Mouse (Mus musculus) megakaryocyte, embryonic 14.5 days (primary cell): ENCODE results near the gene Nradd. TPM values are rescaled to one million over a fixed set of nuclear protein-coding genes. Genes with fewer than 3 reads are reported as not detected.

Experiments
- H3K27me3 ChIP-seq: replicated peaks from 2 replicates; pipeline ENCODE3; 2012; ENCODE audit warnings: inconsistent platforms
- H3K36me3 ChIP-seq: replicated peaks from 2 replicates; pipeline ENCODE3; 2012; ENCODE audit warnings: low read length, inconsistent platforms, mixed read lengths
- H3K4me1 ChIP-seq: 2 replicates; pipeline ENCODE4 v1.6.1; 2012; ENCODE audit warnings: inconsistent platforms
- H3K4me3 ChIP-seq: replicated peaks from 2 replicates; pipeline ENCODE3; 2012; ENCODE audit warnings: moderate library complexity, mild to moderate bottlenecking, inconsistent platforms
- H3K9me3 ChIP-seq: 2 replicates; pipeline ENCODE4 v1.6.1; 2012; ENCODE audit warnings: inconsistent platforms
- FLI1 ChIP-seq: IDR thresholded peaks from 2 replicates; pipeline ENCODE4 v1.6.1; 2012; ENCODE audit warnings: low read length, inconsistent platforms, mixed read lengths
- GATA1 ChIP-seq: IDR thresholded peaks from 3 replicates; pipeline ENCODE4 v1.6.1; 2012; ENCODE audit warnings: mixed read lengths, low read length, inconsistent platforms, borderline replicate concordance
- polyA plus RNA-seq: library from polyadenylated mRNA; stranded (reverse); fragments of >175 nt; gene quantifications from 2 replicates; pipeline ENCODE4 v1.2.3, GENCODE M21; 2012; ENCODE audit warnings: low replicate concordance; ENCODE audit not compliant: insufficient read depth

Gene Nradd
- polyA plus RNA-seq, 1 experiment = 6.7 TPM

DNA sequence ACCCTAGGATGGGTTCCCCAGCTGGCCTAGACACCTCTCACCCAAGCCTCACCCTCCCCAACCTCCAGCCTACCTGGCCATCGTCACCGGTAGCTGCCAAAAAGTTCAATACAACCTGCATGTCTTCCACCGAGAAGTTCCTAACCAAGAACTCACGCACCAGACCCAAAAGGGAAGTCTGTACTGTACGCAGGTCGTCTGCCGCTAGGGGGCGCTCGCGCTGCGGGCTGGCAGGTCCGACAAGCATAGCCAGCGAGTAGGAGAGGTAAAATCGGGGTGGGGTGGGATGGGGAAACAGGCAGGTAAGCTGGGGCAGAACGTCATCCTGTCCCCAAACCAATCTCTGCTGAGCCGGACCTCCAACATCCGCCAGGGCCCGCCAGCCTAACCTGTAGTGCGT, 11.0 kb upstream of the Nradd start:
- Histone ChIP-seq H3K4me1 (peaks cover 92% of the 10 kb centered on the region), H3K36me3 (peaks cover 100% of the 10 kb centered on the region), H3K4me3 (no peak overlapping the region), H3K27me3 (no peaks in the 10 kb centered on the region), H3K9me3 (no peaks in the 10 kb centered on the region)
- no peak for TF ChIP-seq FLI1

DNA sequence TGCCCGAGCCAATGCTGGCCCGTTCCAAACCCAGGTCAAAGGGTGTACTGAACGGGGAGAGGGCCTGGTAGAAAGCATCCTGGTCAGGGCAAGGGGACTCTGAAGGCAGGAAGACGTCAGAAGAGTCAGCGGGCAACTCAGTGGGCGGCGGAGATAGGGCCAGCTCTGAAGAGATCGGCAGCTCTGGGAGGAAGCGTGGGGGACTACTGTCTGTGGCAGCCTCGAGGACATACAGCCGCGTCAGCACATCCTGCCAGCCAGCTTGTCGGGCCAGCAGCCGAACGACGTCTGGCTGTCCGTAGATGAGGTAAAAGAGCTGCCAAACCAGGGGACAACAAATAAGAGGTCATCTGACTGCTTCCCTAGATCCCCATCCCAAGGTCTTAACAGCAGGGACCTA, 9.6 kb upstream of the Nradd start:
- Histone ChIP-seq H3K36me3 (peaks cover 100% of the 10 kb centered on the region), H3K9me3 (no peaks in the 10 kb centered on the region), H3K27me3 (no peaks in the 10 kb centered on the region), H3K4me3 (no peak overlapping the region), H3K4me1 (peaks cover 88% of the 10 kb centered on the region)
- no peak for TF ChIP-seq GATA1
- TF ChIP-seq FLI1 = no peak

DNA sequence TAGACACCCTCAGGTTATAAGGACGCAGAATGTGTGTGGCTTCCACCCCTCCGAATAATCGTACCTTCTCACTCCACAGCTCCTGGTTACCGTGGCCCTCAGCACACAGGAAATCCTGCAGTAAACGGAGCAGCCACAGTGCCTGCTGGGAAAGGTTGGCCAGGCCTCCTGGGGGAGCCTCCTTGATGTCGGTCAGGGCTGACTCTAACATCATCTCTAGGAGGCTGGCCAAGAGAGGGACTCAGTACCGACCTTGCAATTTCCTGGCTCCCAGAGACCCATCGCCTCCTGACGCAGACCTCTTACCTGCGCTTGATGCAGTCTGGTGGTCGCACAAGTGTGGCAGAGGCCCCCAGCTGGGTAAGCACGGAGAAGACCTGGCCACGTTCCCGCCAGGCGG, 8.4 kb upstream of the Nradd start:
- TF ChIP-seq GATA1 (no peak), FLI1 (no peak)
- Histone ChIP-seq H3K9me3 (no peaks in the 10 kb centered on the region), H3K27me3 (no peaks in the 10 kb centered on the region), H3K36me3 (peaks cover 100% of the 10 kb centered on the region), H3K4me3 (no peak overlapping the region), H3K4me1 (peaks cover 84% of the 10 kb centered on the region)

DNA sequence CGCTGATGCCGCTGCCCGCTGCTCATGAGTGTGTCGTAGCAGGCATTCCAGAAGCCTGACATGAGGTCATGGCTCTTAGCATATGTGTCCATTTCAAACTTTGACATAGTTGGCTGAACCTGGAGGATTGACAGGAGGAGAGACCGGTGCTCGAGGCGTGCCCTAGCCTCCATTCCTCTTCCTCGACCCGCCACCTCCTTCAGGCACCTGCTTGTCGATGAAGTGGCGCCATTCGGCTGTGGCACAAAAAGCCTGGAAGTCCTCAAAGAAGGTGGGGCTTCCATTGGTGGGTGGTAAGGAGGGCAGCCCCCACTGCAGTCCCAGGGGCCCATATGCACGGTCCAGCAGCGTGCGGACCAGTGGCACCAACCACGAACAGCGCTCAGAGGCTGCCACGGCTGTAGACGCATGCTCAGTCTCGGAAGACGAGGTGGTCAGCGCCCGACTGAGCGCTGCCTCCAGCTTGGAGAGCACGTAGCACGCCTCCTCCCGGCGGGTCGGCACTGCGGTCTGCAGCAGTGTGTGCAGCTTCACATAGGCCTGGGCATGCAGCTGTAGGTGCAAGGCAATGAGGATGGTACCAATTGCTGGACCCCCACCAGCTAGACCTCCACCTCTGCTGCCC, 7.5 kb upstream of the Nradd start:
- peaks cover 100% of the 10 kb centered on the region for H3K36me3 ChIP-seq

GRCm38 (mm10) chr9:110631191-110631590, 6.9 kb upstream of the Nradd start:
- Histone ChIP-seq H3K4me3 (no peak overlapping the region), H3K36me3 (peaks cover 100% of the 10 kb centered on the region)
- TF ChIP-seq FLI1 = no peak
- no peak for TF ChIP-seq GATA1

More for the DNA sequence above, 7.5 kb upstream of the Nradd start:
- Histone ChIP-seq H3K27me3 (no peaks in the 10 kb centered on the region), H3K4me3 (peak overlapping the region; percentile 33), H3K9me3 (no peaks in the 10 kb centered on the region), H3K4me1 (peaks cover 83% of the 10 kb centered on the region)
- no peak for TF ChIP-seq FLI1
- TF ChIP-seq GATA1 = no peak

GRCm38 (mm10) chr9:110630171-110630570, 5.9 kb upstream of the Nradd start:
- no peak overlapping the region for H3K4me3 ChIP-seq

More at GRCm38 (mm10) chr9:110631191-110631590, 6.9 kb upstream of the Nradd start:
- peaks cover 83% of the 10 kb centered on the region for H3K4me1 ChIP-seq
- H3K9me3 ChIP-seq = no peaks in the 10 kb centered on the region
- no peaks in the 10 kb centered on the region for H3K27me3 ChIP-seq

GRCm38 (mm10) chr9:110625350-110625908, 1.2 kb upstream of the Nradd start:
- Histone ChIP-seq H3K36me3 (peaks cover 100% of the 10 kb centered on the region), H3K4me1 (peaks cover 56% of the 10 kb centered on the region), H3K27me3 (no peaks in the 10 kb centered on the region), H3K4me3 (no peak overlapping the region), H3K9me3 (no peaks in the 10 kb centered on the region)
- TF ChIP-seq GATA1 = no peak
- TF ChIP-seq FLI1 = no peak

More at GRCm38 (mm10) chr9:110630171-110630570, 5.9 kb upstream of the Nradd start:
- no peak for TF ChIP-seq GATA1
- Histone ChIP-seq H3K36me3 (peaks cover 100% of the 10 kb centered on the region), H3K4me1 (peaks cover 81% of the 10 kb centered on the region), H3K9me3 (no peaks in the 10 kb centered on the region), H3K27me3 (no peaks in the 10 kb centered on the region)

GRCm38 (mm10) chr9:110623416-110624195, 646 bp downstream of the Nradd start:
- Histone ChIP-seq H3K4me3 (no peak overlapping the region), H3K36me3 (peaks cover 100% of the 10 kb centered on the region), H3K27me3 (no peaks in the 10 kb centered on the region), H3K4me1 (peaks cover 43% of the 10 kb centered on the region), H3K9me3 (no peaks in the 10 kb centered on the region)
- TF ChIP-seq FLI1 (no peak), GATA1 (no peak)

DNA sequence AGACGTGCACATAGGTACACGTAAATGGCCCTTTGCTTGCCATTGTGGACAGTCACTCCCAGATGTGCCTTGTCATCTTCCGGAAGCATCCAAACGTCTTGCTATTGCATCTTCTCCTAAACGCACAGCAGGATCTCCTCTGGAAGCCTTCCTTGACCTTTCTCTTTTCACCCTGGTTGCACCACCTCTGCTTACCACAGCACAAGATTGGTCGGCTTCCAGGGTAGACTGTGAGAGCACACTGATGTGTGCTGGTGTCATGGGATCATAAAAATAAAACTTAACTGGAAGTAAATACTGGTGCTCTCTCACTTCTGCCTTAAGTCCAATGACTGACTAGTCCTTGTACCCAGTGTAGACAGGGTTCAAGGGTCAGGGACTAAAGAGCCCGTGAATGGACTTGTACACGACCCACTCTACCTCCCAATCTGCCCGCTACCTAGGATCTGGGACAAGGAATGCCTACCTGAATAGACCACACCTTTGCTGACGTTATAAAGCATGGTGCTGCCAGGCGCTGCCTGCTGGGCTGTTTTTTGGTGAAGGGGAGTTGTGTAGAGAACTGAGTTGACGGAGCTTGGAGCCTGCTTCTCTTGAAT, 1.5 kb downstream of the Nradd start:
- Histone ChIP-seq H3K27me3 (no peaks in the 10 kb centered on the region), H3K9me3 (no peaks in the 10 kb centered on the region), H3K4me1 (peaks cover 42% of the 10 kb centered on the region), H3K4me3 (no peak overlapping the region), H3K36me3 (peaks cover 100% of the 10 kb centered on the region)
- no peak for TF ChIP-seq FLI1
- no peak for TF ChIP-seq GATA1

DNA sequence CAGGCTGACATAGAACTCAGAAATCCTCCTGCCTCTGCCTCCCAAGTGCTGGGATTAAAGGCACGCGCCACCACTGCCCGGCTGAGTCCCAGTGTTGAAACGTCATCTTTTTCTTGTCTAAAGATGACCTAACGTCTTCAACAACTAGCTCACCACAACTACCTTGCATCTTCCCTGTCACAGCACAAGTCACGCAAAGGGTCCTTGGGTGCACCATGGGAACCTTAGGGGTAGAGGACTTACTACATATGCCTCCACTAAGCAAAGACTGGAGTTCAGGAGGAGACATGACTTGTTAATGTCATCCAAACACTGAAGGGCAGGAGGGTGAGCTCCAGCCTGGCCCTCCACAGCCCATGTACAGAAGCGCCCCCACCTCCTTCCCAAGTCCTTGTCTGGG, 3.6 kb downstream of the Nradd start:
- no peaks in the 10 kb centered on the region for H3K27me3 ChIP-seq
- peaks cover 36% of the 10 kb centered on the region for H3K4me1 ChIP-seq
- TF ChIP-seq GATA1 (no peak), FLI1 (no peak)
- H3K36me3 ChIP-seq = peaks cover 95% of the 10 kb centered on the region
- no peaks in the 10 kb centered on the region for H3K9me3 ChIP-seq
- no peak overlapping the region for H3K4me3 ChIP-seq
